Mouse (Mus musculus) MEL (cell line): Measurements from ENCODE around the gene Tgfbrap1. TPM values are rescaled to one million over a fixed set of nuclear protein-coding genes. Genes with fewer than 3 reads are reported as not detected.

Experiments used
- DNase-seq: peaks from one replicate; pipeline ENCODE4 v3.0.0; 2011; ENCODE audit warnings: low read depth, low spot score
- H3K27ac ChIP-seq: 2 replicates; pipeline ENCODE4 v1.5.1; 2012; ENCODE audit warnings: low read depth, mild to moderate bottlenecking, control low read depth, low read length, moderate library complexity; ENCODE audit not compliant: control insufficient read depth
- H3K27me3 ChIP-seq, 2 experiments: fragments of 150-350 bp in 1 of 2; sonication (generic) in 1 of 2; 2 replicates each; pipeline ENCODE4 v1.6.1; 2012; ENCODE audit warnings: low read length in 2 of 2, mild to moderate bottlenecking in 2 of 2, improper control_type of control experiment in 1 of 2, moderate library complexity in 1 of 2; ENCODE audit not compliant: insufficient read depth in 2 of 2, control insufficient read depth in 1 of 2
- H3K36me3 ChIP-seq, 2 experiments: 2 replicates each; pipeline ENCODE4 v1.6.1; 2012 to 2014; ENCODE audit warnings: low read length in 2 of 2, improper control_type of control experiment in 1 of 2, inconsistent platforms in 1 of 2, mild to moderate bottlenecking in 1 of 2; ENCODE audit not compliant: insufficient read depth in 2 of 2, control insufficient read depth in 1 of 2
- H3K4me1 ChIP-seq, 2 experiments: fragments of 150-350 bp in 1 of 2; sonication (generic) in 1 of 2; 2 replicates each; pipeline ENCODE4 v1.6.1; 2012; ENCODE audit warnings: low read length in 2 of 2, improper control_type of control experiment in 1 of 2, mild to moderate bottlenecking in 1 of 2; ENCODE audit not compliant: insufficient read depth in 2 of 2, control insufficient read depth in 1 of 2
- H3K4me3 ChIP-seq, 2 experiments: fragments of 150-350 bp in 1 of 2; sonication (generic) in 1 of 2; 2 replicates each; pipeline ENCODE4 v1.5.1; 2012; ENCODE audit warnings: low read depth in 2 of 2, low read length in 2 of 2, mild to moderate bottlenecking in 2 of 2, moderate library complexity in 2 of 2, control low read depth in 1 of 2, improper control_type of control experiment in 1 of 2; ENCODE audit not compliant: control insufficient read depth in 1 of 2, insufficient read depth in 1 of 2
- H3K79me2 ChIP-seq: 2 replicates; pipeline ENCODE4 v1.6.1; 2012; ENCODE audit warnings: mild to moderate bottlenecking, low read length, moderate library complexity; ENCODE audit not compliant: control insufficient read depth, poor library complexity, insufficient read depth
- H3K9ac ChIP-seq: 2 replicates; pipeline ENCODE4 v1.6.1; 2012; ENCODE audit warnings: low read depth, mild to moderate bottlenecking, control low read depth, low read length, moderate library complexity; ENCODE audit not compliant: control insufficient read depth, poor library complexity, severe bottlenecking
- H3K9me3 ChIP-seq: fragments of 150-350 bp; sonication (generic); replicated peaks from 2 replicates; pipeline ENCODE4 v1.6.1; 2012; ENCODE audit warnings: mild to moderate bottlenecking, low read length, improper control_type of control experiment, moderate library complexity; ENCODE audit not compliant: insufficient read depth
- BHLHE40 ChIP-seq: IDR thresholded peaks from 2 replicates; pipeline ENCODE4 v1.6.1; 2012; ENCODE audit warnings: low read depth, mild to moderate bottlenecking, inconsistent platforms, low read length, improper control_type of control experiment, borderline replicate concordance
- CHD1 ChIP-seq: IDR thresholded peaks from 2 replicates; pipeline ENCODE4 v1.6.1; 2012; ENCODE audit warnings: low read depth, mild to moderate bottlenecking, inconsistent platforms, low read length, improper control_type of control experiment
- CHD2 ChIP-seq: IDR thresholded peaks from 2 replicates; pipeline ENCODE4 v1.6.1; 2011; ENCODE audit warnings: low read length, improper control_type of control experiment
- CTCF ChIP-seq, 3 experiments: IDR thresholded peaks in 2 of 3; conservative IDR thresholded peaks in 1 of 3; 2 replicates each; pipeline ENCODE4 v1.5.1; 2011 to 2012; ENCODE audit warnings: low read length in 3 of 3, low read depth in 2 of 3, mild to moderate bottlenecking in 2 of 3, improper control_type of control experiment in 1 of 3, inconsistent platforms in 1 of 3, mixed read lengths in 1 of 3, moderate library complexity in 1 of 3; ENCODE audit not compliant: control insufficient read depth in 1 of 3, insufficient read depth in 1 of 3, poor library complexity in 1 of 3, severe bottlenecking in 1 of 3
- ELF1 ChIP-seq: IDR thresholded peaks from 2 replicates; pipeline ENCODE4 v1.6.1; 2014; ENCODE audit warnings: low read depth, mild to moderate bottlenecking, inconsistent platforms, low read length, improper control_type of control experiment, moderate library complexity
- EP300 ChIP-seq, 2 experiments: IDR thresholded peaks; 2 replicates each; pipeline ENCODE4 v1.6.1; 2011; ENCODE audit warnings: improper control_type of control experiment in 2 of 2, low read length in 2 of 2, low read depth in 1 of 2, mild to moderate bottlenecking in 1 of 2
- MAFK ChIP-seq: IDR thresholded peaks from 2 replicates; pipeline ENCODE4 v1.6.1; 2011; ENCODE audit warnings: low read depth, mild to moderate bottlenecking, low read length, improper control_type of control experiment, borderline replicate concordance
- MAZ ChIP-seq: IDR thresholded peaks from 2 replicates; pipeline ENCODE4 v1.6.1; 2012; ENCODE audit warnings: low read depth, mild to moderate bottlenecking, inconsistent platforms, low read length, improper control_type of control experiment
- MEF2A ChIP-seq: IDR thresholded peaks from 2 replicates; pipeline ENCODE4 v1.6.1; 2014; ENCODE audit warnings: low read depth, mild to moderate bottlenecking, inconsistent platforms, low read length, improper control_type of control experiment; ENCODE audit not compliant: poor library complexity, insufficient replicate concordance, severe bottlenecking; ENCODE audit errors: extremely low read depth
- MYC ChIP-seq: IDR thresholded peaks from 2 replicates; pipeline ENCODE4 v1.6.1; 2011; ENCODE audit warnings: low read depth, mild to moderate bottlenecking, low read length, improper control_type of control experiment, moderate library complexity
- RAD21 ChIP-seq: IDR thresholded peaks from 2 replicates; pipeline ENCODE4 v1.6.1; 2011; ENCODE audit warnings: mild to moderate bottlenecking, low read depth, low read length, improper control_type of control experiment
- SMC3 ChIP-seq: IDR thresholded peaks from 2 replicates; pipeline ENCODE4 v1.6.1; 2011; ENCODE audit warnings: low read depth, low read length, improper control_type of control experiment
- TCF12 ChIP-seq: IDR thresholded peaks from 2 replicates; pipeline ENCODE4 v1.6.1; 2014; ENCODE audit warnings: low read depth, mild to moderate bottlenecking, inconsistent platforms, low read length, improper control_type of control experiment, moderate library complexity
- ZC3H11A ChIP-seq: IDR thresholded peaks from 2 replicates; pipeline ENCODE4 v1.6.1; 2012; ENCODE audit warnings: low read depth, mild to moderate bottlenecking, inconsistent platforms, low read length, improper control_type of control experiment
- polyA plus RNA-seq, 2 experiments: library from polyadenylated mRNA; stranded (reverse) in 1 of 2; unstranded in 1 of 2; fragments of >175 nt in 1 of 2; fragments of >200 nt in 1 of 2; gene quantifications; 2 replicates each; pipeline versions ENCODE4 v1.2.1 to v1.2.4; 2012; ENCODE audit warnings: low replicate concordance in 2 of 2, low read depth in 1 of 2; ENCODE audit not compliant: insufficient read length in 2 of 2, insufficient read depth in 1 of 2, missing spikeins in 1 of 2
- total RNA-seq: library from RNA; depleted of rRNA; stranded (reverse); fragments of 300-350 nt; gene quantifications from 2 replicates; pipeline ENCODE4 v1.2.3, GENCODE M21; 2012

Tgfbrap1 gene
- total and polyA plus RNA-seq, 3 experiments: 9.2 to 17.6 TPM; not detected in 1

- Histone ChIP-seq H3K4me3 (no peak overlapping the region), H3K79me2 (no peaks in the 10 kb centered on the region), H3K9me3 (no peaks in the 10 kb centered on the region), H3K27ac (no peak overlapping the region), H3K36me3 (no peaks in the 10 kb centered on the region), H3K4me1 (no peaks in the 10 kb centered on the region; a peak in 1 of 4 replicates), H3K9ac (no peak overlapping the region), H3K27me3 (peaks cover 0 to 1% of the 10 kb centered on the region in 2 experiments; a peak in 1 of 4 replicates)
- TF ChIP-seq CHD2: no peak
- TF ChIP-seq TCF12: no peak
- TF ChIP-seq MEF2A: no peak
- TF ChIP-seq EP300 (IDR thresholded peaks at IDR 0.05; ENCODE audit: low read depth in 1 of 2, low read length in 2 of 2): no peak
- TF ChIP-seq MYC: no peak
- DNase-seq: no peak
These were observed 43.1 kb upstream of the Tgfbrap1 start for GRCm38 (mm10) chr1:43141555-43141961.

- no peaks in the 10 kb centered on the region for H3K36me3 ChIP-seq
- H3K9ac ChIP-seq: no peak overlapping the region
- H3K27me3 ChIP-seq: no peaks in the 10 kb centered on the region
- H3K4me3 ChIP-seq: no peak overlapping the region
- TF ChIP-seq BHLHE40: no peak
- peak; percentile 93 for TF ChIP-seq RAD21
- TF ChIP-seq MAFK: peak; percentile 87; the same call in 1 of the 2 replicates
- peak; percentile 85 for TF ChIP-seq SMC3
- TF ChIP-seq MAZ: no peak
- TF ChIP-seq CHD1: no peak
- TF ChIP-seq ZC3H11A: peak; percentile 81
- TF ChIP-seq CTCF (IDR thresholded peaks at IDR 0.05 in 2 of 3, conservative IDR thresholded peaks at IDR 0.05 in 1 of 3; ENCODE audit: control insufficient read depth in 1 of 3, insufficient read depth in 1 of 3, low read depth in 2 of 3, low read length in 3 of 3, poor library complexity in 1 of 3, severe bottlenecking in 1 of 3): peak; percentile 92 to 95 (median 93)
- TF ChIP-seq ELF1: peak; percentile 84
- H3K27ac ChIP-seq: no peak overlapping the region
- H3K79me2 ChIP-seq: no peaks in the 10 kb centered on the region
- H3K9me3 ChIP-seq: no peaks in the 10 kb centered on the region
- no peaks in the 10 kb centered on the region; a peak in 1 of 4 replicates for H3K4me1 ChIP-seq
- DNase-seq: peak; percentile 88
These were observed 41.3 kb upstream of the Tgfbrap1 start for GRCm38 (mm10) chr1:43139587-43140266.
